Mouse (Mus musculus): Measurements from ENCODE around the gene Tmprss11c.
"Not testable (repeated sequence)": the region's sequence is repeated elsewhere in the genome, so short reads cannot be mapped to it uniquely, and the experiment has no call there.

Tmprss11c gene

GRCm38 (mm10) chr5:86289208-86289607, at the start of gene Tmprss11c:
Gene Tmprss11c (minus strand): TSS chr5:86289308.
- DNase-seq (ENCODE audit: low read depth, low spot score): no peak

GRCm38 (mm10) chr5:86318018-86318956, 29.2 kb upstream of the Tmprss11c start:
- DNase-seq (ENCODE audit: low read depth, low spot score): not testable (repeated sequence)

- DNase-seq (ENCODE audit: low read depth, low spot score): peak; percentile 75
These were observed 17.0 kb upstream of the Tmprss11c start for GRCm38 (mm10) chr5:86306116-86306515.

- DNase-seq (ENCODE audit: low read depth, low spot score): no peak
These were observed 14.8 kb upstream of the Tmprss11c start for GRCm38 (mm10) chr5:86303877-86304276.

- DNase-seq (ENCODE audit: low read depth, low spot score): no peak
These were observed 42.5 kb downstream of the Tmprss11c start for GRCm38 (mm10) chr5:86246559-86246958.

- peak; percentile 99 for DNase-seq (ENCODE audit: low read depth, low spot score)
These were observed 44.2 kb downstream of the Tmprss11c start for GRCm38 (mm10) chr5:86244880-86245279.

- DNase-seq (ENCODE audit: low read depth, low spot score): peak; percentile 42
These were observed 44.8 kb downstream of the Tmprss11c start for GRCm38 (mm10) chr5:86244275-86244674.

- peak; percentile 97 for DNase-seq (ENCODE audit: low read depth, low spot score)
These were observed 61.8 kb downstream of the Tmprss11c start for GRCm38 (mm10) chr5:86227156-86227853.

- DNase-seq (ENCODE audit: low read depth, low spot score): no peak
These were observed 91.3 kb downstream of the Tmprss11c start, which contains the start of gene Gnrhr for GRCm38 (mm10) chr5:86197801-86198200. Gene Gnrhr (minus strand): TSS chr5:86197901.

- peak; percentile 89 for DNase-seq (ENCODE audit: low read depth, low spot score)
These were observed 97.8 kb downstream of the Tmprss11c start for GRCm38 (mm10) chr5:86191356-86191755.

GRCm38 (mm10) chr5:86190770-86191169, 98.3 kb downstream of the Tmprss11c start:
- DNase-seq (ENCODE audit: low read depth, low spot score): peak; percentile 86

- DNase-seq (ENCODE audit: low read depth, low spot score): no peak
These were observed 98.8 kb downstream of the Tmprss11c start for GRCm38 (mm10) chr5:86190290-86190689.

GRCm38 (mm10) chr5:86187441-86187840, 101.7 kb downstream of the Tmprss11c start:
- DNase-seq (ENCODE audit: low read depth, low spot score): no peak

All from 3T3-L1 (cell line).